Mouse (Mus musculus): ENCODE data around the gene Kcng1.

DNA sequence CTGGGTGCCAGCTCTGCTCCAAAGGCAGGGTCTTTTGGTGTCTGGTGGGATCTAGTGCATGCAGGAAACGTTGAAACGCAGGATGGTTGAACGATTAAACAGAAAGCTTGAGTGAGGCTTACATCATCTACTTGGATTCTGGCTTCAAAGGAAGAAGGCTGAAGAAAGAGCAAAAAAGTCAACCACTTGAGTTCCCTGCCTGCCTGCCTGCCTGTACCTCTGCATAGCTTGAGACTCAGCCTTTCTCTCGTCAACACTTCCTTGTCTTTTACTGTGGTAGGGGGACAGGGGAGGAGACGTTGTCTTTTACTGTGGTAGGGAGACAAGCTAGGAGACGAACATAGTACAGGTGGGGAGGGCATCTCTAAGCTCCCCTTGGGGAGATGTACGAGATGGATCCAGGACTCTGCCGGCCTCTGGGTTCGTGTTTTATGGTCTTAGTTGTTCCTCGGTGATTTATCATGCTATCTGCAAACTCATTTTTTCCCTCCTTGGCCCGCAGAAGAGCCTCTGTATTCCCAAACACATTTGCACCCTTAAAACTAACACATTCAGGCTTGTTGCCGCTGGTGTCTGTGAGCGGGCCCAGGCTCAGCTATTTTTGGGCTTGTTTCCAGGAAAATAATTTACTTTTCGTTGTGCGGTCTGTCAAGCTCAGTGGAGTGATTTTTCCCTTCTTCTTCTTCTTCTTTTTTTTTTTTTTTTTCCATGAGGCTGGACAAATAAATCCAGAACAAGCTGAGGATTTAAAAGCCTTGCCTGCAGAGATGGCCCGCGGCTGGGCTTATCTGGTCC lies 39.0 kb upstream of the Kcng1 start:
- no peak for TF ChIP-seq POLR2AphosphoS2 (IDR thresholded peaks at IDR 0.05; ENCODE audit: low read length)
- TF ChIP-seq HCFC1 (IDR thresholded peaks at IDR 0.05; ENCODE audit: low read depth, low read length): no peak
- no peak for TF ChIP-seq CTCF (IDR thresholded peaks at IDR 0.05 in 2 of 3, conservative IDR thresholded peaks at IDR 0.05 in 1 of 3; ENCODE audit: control insufficient read depth in 1 of 3, insufficient read depth in 1 of 3, low read depth in 2 of 3, low read length in 3 of 3, poor library complexity in 1 of 3, severe bottlenecking in 1 of 3)
- no peak for TF ChIP-seq GATA1 (IDR thresholded peaks at IDR 0.05; ENCODE audit: low read depth, low read length)
- no peak for TF ChIP-seq EP300 (IDR thresholded peaks at IDR 0.05; ENCODE audit: low read depth in 1 of 2, low read length in 2 of 2)
- no peak for TF ChIP-seq USF1 (IDR thresholded peaks at IDR 0.05; ENCODE audit: low read depth, low read length)
- no peak for TF ChIP-seq ZMIZ1 (IDR thresholded peaks at IDR 0.05; ENCODE audit: low read depth, low read length)
